Mouse (Mus musculus) T-cell, adult 2 months (primary cell): ENCODE data around the gene Iqcj.
A peak's percentile ranks its signal among the peaks of the same experiment; 100 is the strongest.

Experiments used
- DNase-seq: peaks from one replicate; pipeline ENCODE4 v3.0.0; 2022; ENCODE audit warnings: low spot score

The Iqcj gene

GRCm38 (mm10) chr3:67892026-67892705 lies at the start of gene Iqcj, which contains the start of gene Iqschfp:
Gene Iqcj (plus strand): TSS chr3:67892220.
Gene Iqschfp (plus strand): TSS chr3:67892232.
- DNase-seq = no peak

- DNase-seq = no peak
Observed at GRCm38 (mm10) chr3:67852397-67852796, 39.6 kb upstream of the Iqcj start.

- no peak for DNase-seq
Observed at GRCm38 (mm10) chr3:67861524-67861923, 30.5 kb upstream of the Iqcj start.

GRCm38 (mm10) chr3:67867420-67868065 lies 24.5 kb upstream of the Iqcj start:
- no peak for DNase-seq

- no peak for DNase-seq
Observed at GRCm38 (mm10) chr3:67869424-67869823, 22.6 kb upstream of the Iqcj start.

GRCm38 (mm10) chr3:67877253-67877652 lies 14.8 kb upstream of the Iqcj start:
- DNase-seq = no peak

GRCm38 (mm10) chr3:67884335-67884734 lies 7.7 kb upstream of the Iqcj start:
- DNase-seq = no peak

- DNase-seq = no peak
Observed at GRCm38 (mm10) chr3:67886176-67886575, 5.8 kb upstream of the Iqcj start.

- no peak for DNase-seq
Observed at GRCm38 (mm10) chr3:67887251-67887650, 4.8 kb upstream of the Iqcj start.

GRCm38 (mm10) chr3:67892768-67893167 lies 748 bp downstream of the Iqcj start:
- DNase-seq = no peak

GRCm38 (mm10) chr3:67902517-67902916 lies 10.5 kb downstream of the Iqcj start:
- no peak for DNase-seq

- no peak for DNase-seq
Observed at GRCm38 (mm10) chr3:67908586-67908985, 16.6 kb downstream of the Iqcj start.

- DNase-seq = no peak
Observed at GRCm38 (mm10) chr3:67918098-67918497, 26.1 kb downstream of the Iqcj start.

- DNase-seq = peak; percentile 0
Observed at GRCm38 (mm10) chr3:67918634-67919259, 26.7 kb downstream of the Iqcj start.

- DNase-seq = no peak
Observed at GRCm38 (mm10) chr3:67923095-67923494, 31.1 kb downstream of the Iqcj start.

- no peak for DNase-seq
Observed at GRCm38 (mm10) chr3:67925453-67925852, 33.4 kb downstream of the Iqcj start.

GRCm38 (mm10) chr3:67930424-67931133 lies 38.6 kb downstream of the Iqcj start:
- no peak for DNase-seq

GRCm38 (mm10) chr3:67931181-67931580 lies 39.2 kb downstream of the Iqcj start:
- no peak for DNase-seq

GRCm38 (mm10) chr3:67931914-67932313 lies 39.9 kb downstream of the Iqcj start:
- no peak for DNase-seq

GRCm38 (mm10) chr3:67935829-67936228 lies 43.8 kb downstream of the Iqcj start:
- no peak for DNase-seq

- DNase-seq = no peak
Observed at GRCm38 (mm10) chr3:67947000-67947399, 55.0 kb downstream of the Iqcj start.

- DNase-seq = no peak
Observed at GRCm38 (mm10) chr3:67952517-67952940, 60.5 kb downstream of the Iqcj start.
